Mouse (Mus musculus): ENCODE data around the gene Hira.

GRCm38 (mm10) chr16:19014650-19015049, 137.8 kb downstream of the Hira start:
- TF ChIP-seq GATA1 (IDR thresholded peaks at IDR 0.05; ENCODE audit: low read length), result no peak
- TF ChIP-seq TAL1 (IDR thresholded peaks at IDR 0.05; ENCODE audit: low read length), result no peak

All from erythroblast, embryonic 14.5 days (primary cell).